Mouse (Mus musculus): ENCODE results near the gene Barhl1.

Gene Barhl1

DNA sequence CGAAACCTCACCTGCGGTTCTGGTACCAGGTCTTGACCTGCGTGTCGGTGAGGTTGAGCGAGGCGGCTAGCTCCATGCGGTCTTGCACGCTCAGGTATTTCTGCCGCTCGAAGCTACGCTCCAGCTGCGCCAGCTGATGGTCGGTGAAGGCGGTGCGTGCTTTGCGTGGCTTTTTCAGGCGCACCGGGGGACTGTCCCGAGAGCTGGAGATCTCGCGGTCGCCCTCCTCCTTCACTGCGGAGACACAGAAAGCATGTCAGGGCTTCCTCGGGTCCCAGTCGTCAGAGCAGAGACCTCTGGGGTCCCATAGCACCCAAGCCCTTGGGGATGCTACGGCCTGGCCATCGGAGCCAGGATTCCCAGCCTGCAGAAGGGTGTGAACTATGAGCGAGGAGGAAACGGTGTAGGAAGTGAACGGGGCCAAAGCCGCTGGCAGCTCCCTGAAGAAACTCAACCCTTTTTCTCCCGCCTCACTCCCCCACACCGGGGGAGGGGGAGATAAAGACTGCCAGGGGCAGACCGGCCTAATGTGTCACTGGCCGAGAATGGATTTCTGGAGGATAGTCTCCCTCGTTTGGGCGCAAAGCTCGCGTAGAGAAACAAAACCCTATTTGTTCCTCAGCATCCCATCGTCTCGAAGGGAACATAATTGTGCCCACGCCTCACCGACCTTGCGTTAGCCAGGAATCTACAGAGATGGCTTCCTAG lies 5.0 kb downstream of the Barhl1 start:
- no peak for DNase-seq (ENCODE audit: low read depth, low spot score)

- no peak for DNase-seq (ENCODE audit: low read depth, low spot score)
These were observed 5.6 kb downstream of the Barhl1 start for GRCm38 (mm10) chr2:28910877-28911276.

DNA sequence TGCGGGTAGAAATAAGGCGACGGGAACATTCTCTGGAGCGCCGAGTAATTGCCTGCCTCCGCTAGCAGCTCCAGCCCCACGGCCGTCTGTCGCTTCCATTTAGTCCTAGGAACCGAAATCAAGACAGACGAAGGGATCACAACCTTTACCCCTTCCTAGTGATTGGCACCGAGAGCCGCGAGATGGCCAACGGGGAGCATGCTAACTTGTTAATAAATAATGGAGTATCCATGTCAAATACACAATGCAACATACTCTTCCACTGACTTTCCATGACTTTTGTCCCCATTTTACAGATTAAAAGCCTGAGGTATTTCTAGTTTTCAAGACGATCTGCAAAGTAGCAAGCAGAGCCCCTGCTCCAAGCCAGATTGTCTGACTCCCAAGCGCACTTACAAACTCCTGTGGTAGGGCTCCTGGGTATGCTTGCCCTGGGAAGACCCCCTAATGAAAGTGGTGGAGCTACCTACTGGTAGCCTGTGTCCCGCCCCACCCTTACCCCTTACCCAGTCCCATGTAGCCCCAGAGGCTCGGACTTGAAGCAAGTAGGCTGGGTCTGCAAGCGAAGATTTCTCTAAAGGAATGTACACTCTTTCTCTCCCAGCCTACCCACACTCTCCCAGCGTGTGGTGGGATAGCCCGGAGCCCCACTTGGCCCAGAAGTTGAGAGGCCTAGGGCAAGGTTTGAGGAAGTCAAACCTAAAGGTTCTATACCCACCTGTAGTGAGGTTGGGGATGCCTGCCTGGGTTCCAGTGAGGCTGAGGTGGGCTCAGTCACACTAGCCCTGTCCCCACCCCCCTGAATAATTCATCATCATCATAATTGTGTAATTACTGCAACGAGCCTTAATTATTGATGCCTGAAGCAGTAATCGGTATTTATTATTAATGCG lies 6.4 kb downstream of the Barhl1 start:
- no peak for DNase-seq (ENCODE audit: low read depth, low spot score)

GRCm38 (mm10) chr2:28909186-28909817 lies 7.2 kb downstream of the Barhl1 start:
- DNase-seq (ENCODE audit: low read depth, low spot score) = no peak

DNA sequence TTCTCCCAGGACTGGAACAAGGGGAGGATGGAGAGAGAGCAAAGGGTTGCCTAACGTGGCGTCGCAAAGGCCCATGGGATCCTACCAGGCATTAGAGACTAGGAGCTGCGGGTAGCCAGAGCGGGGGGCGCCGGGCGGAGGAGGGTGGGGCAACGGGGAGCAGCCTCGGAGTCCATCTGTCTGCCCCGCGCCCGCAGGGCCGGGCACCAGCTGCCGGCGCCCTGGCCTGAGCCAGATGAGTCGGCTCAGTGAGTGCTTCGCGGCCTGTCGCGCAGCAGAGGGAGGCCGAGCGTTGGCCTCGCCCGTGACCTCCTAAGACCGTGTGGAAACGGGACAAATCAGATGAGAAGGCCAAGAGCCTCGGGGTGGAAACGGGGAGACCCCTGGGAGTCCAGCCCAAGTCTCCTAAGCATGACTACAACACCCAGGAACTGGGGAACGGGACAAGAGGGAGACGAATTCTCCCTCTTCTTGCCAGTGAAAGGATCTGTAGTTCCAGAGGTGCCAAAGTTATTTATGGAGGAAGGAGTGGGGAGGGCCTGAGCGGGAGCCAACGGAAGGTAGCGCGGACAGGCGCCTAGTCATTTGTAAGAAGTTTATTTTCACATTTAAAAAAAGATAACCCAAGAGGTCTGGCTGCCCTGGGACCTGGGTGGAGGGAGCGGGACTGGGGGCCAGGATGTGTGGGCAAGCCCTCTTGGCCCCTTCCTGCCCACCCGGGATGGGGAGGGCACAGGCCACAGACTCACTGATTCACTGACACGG lies 7.9 kb downstream of the Barhl1 start:
- no peak for DNase-seq (ENCODE audit: low read depth, low spot score)

DNA sequence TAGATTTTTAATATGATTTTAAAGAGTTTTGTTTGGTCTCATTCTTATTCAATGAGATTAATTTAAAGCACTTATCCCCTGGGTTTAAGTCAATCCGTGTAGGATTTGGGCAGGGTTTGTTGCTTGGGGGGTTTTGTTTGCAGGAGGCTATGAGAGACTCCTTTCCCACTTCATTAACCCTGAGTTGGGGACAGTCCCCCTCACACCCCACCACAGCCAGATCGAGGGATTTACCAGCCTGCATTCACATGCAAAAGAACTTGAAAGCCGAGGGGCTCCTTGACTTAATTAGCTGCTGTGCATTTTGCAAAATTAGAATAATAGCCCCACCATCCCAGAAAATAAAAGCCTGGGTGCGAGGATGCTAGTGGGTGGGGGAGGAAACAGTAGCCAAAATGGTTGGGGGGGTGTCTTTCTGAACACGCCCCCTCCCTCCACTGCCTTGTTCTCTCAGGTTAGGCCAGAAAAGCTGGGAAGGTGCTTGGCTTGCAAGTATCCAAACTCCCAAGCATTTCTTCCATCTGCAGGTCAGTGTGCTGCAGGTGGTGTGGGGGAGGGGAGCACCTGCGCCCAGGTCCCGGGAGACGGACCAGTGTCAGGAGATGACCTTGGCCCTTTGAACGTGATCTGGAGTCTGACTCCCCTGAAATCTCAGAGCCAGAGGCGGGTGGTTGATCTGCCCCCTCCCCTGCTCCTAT lies 8.6 kb downstream of the Barhl1 start:
- DNase-seq (ENCODE audit: low read depth, low spot score) = no peak

DNA sequence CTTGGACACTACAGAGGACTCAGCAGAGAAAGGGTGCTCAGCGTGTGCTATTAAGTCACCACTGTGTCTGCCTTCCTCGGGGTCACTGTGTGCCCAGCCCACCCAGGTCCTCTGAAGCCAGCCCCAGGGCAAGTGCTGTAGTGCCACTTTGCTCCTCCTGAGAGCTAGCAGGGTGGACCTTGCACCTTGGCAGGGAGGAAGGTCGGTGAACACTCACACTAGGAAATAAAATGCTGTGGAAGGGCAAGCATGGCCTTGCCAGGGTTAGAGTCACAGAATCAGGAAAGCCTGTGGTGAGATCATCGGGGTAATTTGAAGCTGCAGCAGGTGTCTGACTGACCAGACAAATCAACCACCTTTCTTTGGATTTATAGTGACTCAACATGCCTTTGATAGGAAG lies 10.9 kb downstream of the Barhl1 start:
- DNase-seq (ENCODE audit: low read depth, low spot score) = no peak

DNA sequence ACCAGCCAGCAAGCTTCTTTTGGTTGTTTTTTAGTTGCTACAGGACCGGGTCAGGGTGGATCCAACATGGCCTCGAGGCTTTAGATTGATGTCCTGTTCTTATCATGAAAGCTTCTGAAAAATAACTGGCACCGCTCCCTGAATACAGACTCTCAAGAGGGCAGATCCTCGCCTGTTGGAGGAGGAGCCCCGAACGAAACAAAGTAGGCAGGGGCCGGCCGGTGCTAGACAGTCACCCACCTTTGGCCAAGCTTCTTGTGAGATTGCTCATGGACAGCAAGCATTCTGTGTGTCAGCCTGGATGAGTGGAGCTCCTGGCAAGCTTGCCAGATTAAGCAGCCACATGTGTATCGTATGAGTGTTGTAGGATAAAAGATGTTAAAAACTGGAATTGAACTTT lies 11.7 kb downstream of the Barhl1 start:
- DNase-seq (ENCODE audit: low read depth, low spot score) = no peak

DNA sequence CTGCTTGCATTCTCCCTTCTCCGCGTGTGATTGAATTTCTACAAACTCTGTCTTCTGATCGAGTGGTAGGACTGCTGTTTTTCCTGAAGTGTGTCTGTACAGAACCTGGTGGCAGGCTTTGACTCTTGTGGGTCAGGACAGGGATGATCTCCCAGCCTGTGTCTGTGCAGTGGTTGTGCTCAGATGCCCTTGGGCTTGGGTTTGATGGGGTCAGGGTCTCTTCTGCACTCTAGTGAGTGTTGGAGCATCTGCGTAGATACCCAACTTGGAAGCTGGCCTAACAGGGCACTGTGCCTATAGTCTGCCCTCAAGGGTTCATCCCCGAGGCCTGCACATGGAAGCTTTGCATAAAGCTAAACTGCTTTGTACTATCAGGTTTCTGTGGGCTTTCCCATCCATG lies 12.6 kb downstream of the Barhl1 start:
- DNase-seq (ENCODE audit: low read depth, low spot score) = no peak

DNA sequence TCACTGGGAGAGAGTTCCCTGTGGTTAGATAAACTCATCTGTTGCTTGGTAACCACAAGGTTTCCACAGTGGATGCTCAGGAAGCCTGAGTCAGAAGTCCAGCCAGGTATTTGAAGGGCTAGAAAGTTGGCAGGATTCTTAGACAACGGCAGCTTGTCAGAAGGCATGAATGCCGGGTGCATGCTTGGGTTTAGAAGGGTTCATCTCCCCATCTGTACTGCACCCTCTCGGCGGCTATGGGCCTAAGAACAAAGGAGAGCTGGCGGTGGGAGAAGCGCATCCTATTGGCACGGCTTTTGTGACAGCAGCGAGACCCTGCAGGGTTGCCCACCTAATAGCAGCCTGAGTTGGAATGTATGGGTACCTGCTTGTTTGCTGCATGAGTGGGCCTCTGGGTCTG lies 14.2 kb downstream of the Barhl1 start:
- no peak for DNase-seq (ENCODE audit: low read depth, low spot score)

DNA sequence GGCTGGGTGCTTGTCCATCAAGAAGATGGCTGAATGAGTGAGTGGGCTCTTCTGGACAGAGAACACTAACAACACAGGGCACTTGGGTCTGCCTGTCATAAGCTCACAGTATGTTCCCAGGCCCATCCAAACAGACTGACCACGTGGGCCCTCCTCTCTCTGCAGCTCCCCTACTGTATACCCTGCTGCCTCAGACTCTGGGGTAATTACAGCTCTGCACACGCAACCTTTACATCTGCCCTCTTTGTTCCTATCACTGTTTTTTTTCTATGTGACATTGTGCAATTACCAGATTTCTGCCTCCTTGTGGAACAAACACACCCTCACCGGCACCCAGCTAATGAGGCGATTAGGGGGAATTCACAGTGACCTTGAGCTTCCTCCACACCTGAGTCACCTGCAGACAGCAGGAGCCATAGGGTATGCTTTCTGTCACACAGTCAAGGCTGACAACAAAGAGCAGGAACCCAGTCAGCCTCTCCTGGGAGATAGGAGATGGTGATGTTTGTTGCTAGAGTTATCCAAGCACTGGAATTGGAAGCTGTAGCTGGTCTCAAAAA lies 19.0 kb downstream of the Barhl1 start:
- DNase-seq (ENCODE audit: low read depth, low spot score) = no peak

DNA sequence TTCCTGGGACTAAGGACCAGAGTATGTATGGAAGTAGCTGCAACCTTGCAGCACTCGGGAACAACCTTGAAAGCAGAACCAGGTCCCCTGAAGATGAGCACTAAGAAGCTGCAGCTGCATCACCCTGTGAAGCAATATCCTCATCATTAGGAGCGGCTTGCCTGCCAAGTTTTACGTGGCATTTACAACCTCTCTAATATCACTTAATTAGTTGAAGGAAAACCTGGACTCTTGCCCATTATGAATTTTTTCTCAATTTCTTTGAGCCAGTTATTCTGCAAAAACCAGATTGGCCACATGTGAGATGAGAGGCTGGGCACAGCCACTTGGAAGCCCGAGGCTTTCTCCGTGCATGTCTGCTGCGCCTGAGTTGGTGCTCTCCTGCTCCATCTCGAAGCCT lies 20.6 kb downstream of the Barhl1 start:
- DNase-seq (ENCODE audit: low read depth, low spot score) = no peak

DNA sequence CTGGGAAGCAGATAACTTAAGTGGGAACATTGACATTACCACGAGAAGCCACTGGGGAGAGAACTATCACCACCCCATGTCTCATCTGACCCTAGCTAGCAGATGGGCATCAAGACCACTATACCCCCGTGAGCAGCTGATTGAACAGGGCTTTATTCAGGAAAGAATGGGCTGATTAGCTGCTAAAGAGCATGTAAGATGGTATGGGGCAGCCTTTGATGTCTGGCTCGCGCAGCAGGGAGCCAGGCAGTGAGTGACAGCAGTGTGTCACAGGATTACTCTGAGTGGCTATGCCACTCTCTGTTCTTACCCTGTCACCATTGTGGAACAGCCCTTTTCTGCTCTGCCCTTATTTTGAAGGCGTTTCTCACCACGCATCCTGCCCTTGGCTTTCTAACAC lies 22.9 kb downstream of the Barhl1 start:
- DNase-seq (ENCODE audit: low read depth, low spot score) = no peak

GRCm38 (mm10) chr2:28892796-28893195 lies 23.7 kb downstream of the Barhl1 start:
- no peak for DNase-seq (ENCODE audit: low read depth, low spot score)

GRCm38 (mm10) chr2:28884914-28885313 lies 31.6 kb downstream of the Barhl1 start:
- no peak for DNase-seq (ENCODE audit: low read depth, low spot score)

GRCm38 (mm10) chr2:28882826-28883485 lies 33.5 kb downstream of the Barhl1 start:
- no peak for DNase-seq (ENCODE audit: low read depth, low spot score)

DNA sequence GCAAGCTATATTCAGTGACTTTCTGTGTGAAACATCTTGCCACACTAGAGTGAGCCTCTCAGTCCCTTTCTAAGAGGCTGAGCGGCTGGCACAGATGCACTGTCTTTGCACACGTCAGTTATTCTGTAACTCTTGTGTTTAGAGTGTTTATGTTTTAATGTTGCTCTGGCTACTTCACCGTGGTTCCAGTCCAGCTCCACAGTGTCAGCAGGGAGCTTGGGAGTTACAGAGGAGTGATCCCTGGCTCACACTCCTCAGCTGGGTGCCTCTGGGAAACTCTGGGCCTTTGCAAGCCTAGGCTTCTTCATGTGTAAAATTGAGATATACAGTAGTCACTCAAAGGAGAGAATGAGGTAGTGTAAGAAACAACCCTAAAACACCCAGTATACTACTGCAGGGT lies 34.4 kb downstream of the Barhl1 start:
- DNase-seq (ENCODE audit: low read depth, low spot score) = no peak

GRCm38 (mm10) chr2:28881275-28881674 lies 35.2 kb downstream of the Barhl1 start:
- no peak for DNase-seq (ENCODE audit: low read depth, low spot score)

GRCm38 (mm10) chr2:28875554-28875953 lies 40.9 kb downstream of the Barhl1 start:
- no peak for DNase-seq (ENCODE audit: low read depth, low spot score)

- DNase-seq (ENCODE audit: low read depth, low spot score) = no peak
These were observed 49.0 kb downstream of the Barhl1 start for GRCm38 (mm10) chr2:28867495-28867894.
